Mouse (Mus musculus) left cerebral cortex, adult 2 months (tissue): Measurements from ENCODE around the gene Ror1. TPM values are rescaled to one million over a fixed set of nuclear protein-coding genes. Genes with fewer than 3 reads are reported as not detected.

Experiments used
- DNase-seq, 2 experiments: peaks; one replicate each; pipeline ENCODE4 v3.0.0; 2021 to 2022; ENCODE audit warnings: low spot score in 2 of 2, mixed read lengths in 1 of 2; ENCODE audit errors: extremely low spot score in 1 of 2
- H3K27ac ChIP-seq: fragments of 200-600 bp; 2 replicates; pipeline ENCODE4 v1.8.1; 2022
- H3K4me3 ChIP-seq: fragments of 200-600 bp; 2 replicates; pipeline ENCODE4 v1.8.1; 2022
- CTCF ChIP-seq: fragments of 200-600 bp; IDR thresholded peaks from 2 replicates; pipeline ENCODE4 v1.8.1; 2022; ENCODE audit warnings: antibody characterized with exemption, mild to moderate bottlenecking, moderate library complexity
- intact Hi-C: fragments of 180-260 bp; cut with DNase I; formaldehyde crosslinking; loops from one replicate; pipeline ENCODE4 v1.15.1; 2025
- total RNA-seq, 2 experiments: library from RNA; stranded (reverse); gene quantifications; 2 replicates each; pipeline ENCODE4 v1.2.3; 2021

Gene Ror1
- total RNA-seq, 2 experiments from 2014 or later: 0.72 to 0.86 TPM

DNA sequence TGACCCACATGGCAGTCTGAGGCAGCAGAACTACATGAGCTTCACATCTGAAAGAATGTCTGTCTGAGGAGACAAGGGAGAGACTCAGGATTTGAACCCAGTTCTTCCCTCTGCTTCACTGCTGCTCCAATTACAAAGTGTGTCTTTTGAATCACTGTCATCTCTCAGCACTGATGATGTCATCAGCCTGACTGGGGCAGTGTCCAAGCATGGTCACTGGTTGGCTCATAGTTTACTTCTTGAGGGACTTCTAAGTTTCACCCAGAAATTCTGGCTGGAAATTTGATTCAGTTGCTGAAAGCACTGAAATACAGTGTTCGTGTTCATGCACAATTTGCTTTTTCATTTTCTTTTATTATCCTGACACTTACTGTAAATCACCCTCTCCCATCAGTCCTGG is 219.5 kb downstream of the Ror1 start:
- H3K27ac ChIP-seq: no peak overlapping the region

DNA sequence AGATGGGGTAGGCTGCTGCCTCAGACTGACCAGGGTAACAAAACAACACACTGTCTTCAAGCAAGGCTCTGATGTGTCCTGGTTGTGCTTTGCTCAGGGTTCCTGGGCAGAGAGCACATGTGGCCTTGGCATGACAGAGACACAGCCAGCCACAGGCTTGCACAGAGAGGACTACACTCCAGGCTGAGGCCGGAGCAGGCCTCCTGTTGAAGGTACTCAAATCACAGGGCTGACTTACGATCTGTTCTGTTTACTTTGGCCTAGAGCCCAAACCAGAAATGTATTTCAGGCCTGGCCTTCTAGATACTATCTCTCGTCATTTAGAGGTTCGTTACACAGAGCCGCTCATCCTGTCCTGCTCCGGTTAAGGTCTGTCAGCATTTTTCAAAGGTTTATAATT is 226.2 kb downstream of the Ror1 start:
- TF ChIP-seq CTCF: no peak
- intact Hi-C loops: no loop called here
- H3K4me3 ChIP-seq: no peak overlapping the region
- H3K27ac ChIP-seq: no peak overlapping the region
- DNase-seq: no peak

More for the DNA sequence above, 219.5 kb downstream of the Ror1 start:
- TF ChIP-seq CTCF: no peak
- DNase-seq: no peak
- no peak overlapping the region for H3K4me3 ChIP-seq
- intact Hi-C loops: no loop called here

DNA sequence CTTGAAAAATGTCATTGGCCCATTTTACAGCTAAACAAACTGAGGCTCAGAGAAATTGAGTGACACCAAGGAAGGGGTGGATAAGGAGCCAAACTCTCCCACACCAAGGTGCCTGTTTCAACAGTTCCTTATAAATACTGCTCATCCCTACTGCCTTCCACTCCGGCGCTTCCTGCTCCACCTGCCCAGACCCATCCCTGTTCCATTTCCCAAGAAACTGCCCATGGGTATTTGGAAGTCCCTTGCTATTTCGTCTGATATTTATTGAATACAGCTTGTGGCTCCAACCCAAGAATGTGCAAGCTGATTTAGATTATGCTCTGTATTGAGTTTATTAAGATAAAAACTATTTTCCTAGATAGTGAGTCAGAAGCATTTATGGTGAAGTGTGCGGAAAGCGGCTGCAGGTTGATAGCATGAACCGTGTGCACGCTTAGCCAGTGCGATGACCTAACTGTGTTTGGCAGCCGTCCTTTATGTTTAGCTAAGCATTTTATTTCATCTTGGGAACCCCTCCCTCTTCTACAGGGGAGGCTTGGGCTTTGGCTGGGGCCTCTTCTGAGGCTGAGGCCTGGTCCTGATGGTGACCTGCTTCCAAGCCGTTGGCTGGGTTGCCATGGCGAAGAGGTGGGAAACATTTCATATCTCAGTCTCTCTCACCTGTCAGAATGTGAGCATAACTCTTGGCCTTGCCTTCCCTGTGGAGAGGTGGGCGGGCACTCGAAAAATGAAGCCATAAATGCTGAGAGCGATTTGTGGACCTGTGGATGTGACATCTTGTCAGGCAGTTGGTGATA is 229.3 kb downstream of the Ror1 start:
- H3K27ac ChIP-seq: no peak overlapping the region
- H3K4me3 ChIP-seq: no peak overlapping the region
- TF ChIP-seq CTCF: no peak
- intact Hi-C loops: no loop called here
- DNase-seq: no peak

DNA sequence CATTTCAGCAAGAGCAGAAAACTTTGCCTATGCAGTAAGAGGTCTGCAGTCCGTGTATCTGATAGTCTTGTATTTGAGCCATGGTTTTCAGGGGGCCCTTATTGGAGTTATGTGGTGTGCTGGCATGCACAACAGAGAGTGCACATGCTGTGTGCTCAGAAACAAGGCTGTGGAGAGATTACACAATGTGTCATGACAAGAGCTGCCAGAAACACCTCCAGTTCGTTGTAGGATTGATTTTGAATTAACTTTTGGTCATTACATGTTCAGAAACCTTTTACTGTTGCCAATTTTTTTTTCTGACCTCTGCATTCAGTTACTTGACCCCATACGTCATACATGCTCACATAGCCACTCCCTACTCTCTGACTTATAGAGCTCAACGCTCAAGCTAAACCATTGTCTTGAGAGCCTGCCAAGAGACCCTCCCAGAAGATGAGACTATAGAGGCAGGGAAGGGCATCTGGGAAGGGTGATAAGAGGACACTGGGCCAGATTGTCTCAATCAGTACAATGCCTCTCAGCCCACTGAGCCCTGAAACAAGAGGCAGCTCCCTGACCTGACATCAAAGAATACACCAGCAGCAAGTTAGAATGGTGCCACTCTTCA is 232.9 kb downstream of the Ror1 start:
- intact Hi-C loops: no loop called here
- TF ChIP-seq CTCF: no peak
- Histone ChIP-seq H3K4me3 (no peak overlapping the region), H3K27ac (no peak overlapping the region)
- DNase-seq: no peak

DNA sequence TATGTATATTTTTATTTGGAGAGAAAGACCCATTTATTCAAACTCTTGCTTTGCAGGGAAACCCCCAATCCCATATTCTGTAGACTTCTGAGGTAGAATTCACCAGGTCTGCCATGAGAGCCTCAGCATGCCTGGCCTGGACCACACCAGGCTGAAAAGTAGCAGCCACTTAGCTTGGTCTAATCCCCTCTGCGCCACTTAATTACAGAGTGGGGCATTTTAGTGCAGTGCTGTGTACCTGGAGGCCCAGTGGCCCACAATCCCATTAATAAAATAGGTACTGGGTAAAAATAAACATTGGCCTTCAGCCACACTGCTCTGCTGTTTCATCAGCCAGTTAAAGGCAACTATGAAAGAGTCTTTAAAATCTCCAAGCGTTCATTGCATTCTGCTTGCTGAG is 239.6 kb downstream of the Ror1 start:
- no peak for TF ChIP-seq CTCF
- DNase-seq: no peak

DNA sequence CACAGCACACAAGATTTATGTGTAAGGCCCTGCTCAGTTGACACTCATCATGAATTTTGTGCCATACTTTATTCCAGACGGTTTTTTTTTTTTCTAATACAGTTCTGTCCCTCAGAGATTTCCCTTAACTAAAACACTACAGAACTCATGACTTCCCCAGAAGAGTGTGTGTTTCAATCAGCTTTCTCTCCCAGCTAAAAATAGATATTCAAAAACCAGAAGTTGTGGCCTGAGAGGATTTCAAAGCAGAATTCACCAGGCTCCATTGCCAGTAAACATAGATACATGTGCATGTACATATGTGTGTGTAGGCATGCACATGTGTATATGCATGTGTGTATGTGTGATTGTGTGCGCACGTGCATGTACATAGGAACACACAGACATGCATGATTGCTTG is 252.2 kb downstream of the Ror1 start:
- no peak for TF ChIP-seq CTCF
- intact Hi-C loops: no loop called here
- no peak overlapping the region for H3K27ac ChIP-seq
- no peak overlapping the region for H3K4me3 ChIP-seq
- DNase-seq: no peak

More for the DNA sequence above, 239.6 kb downstream of the Ror1 start:
- H3K4me3 ChIP-seq: no peak overlapping the region
- intact Hi-C loops: no loop called here
- H3K27ac ChIP-seq: no peak overlapping the region

DNA sequence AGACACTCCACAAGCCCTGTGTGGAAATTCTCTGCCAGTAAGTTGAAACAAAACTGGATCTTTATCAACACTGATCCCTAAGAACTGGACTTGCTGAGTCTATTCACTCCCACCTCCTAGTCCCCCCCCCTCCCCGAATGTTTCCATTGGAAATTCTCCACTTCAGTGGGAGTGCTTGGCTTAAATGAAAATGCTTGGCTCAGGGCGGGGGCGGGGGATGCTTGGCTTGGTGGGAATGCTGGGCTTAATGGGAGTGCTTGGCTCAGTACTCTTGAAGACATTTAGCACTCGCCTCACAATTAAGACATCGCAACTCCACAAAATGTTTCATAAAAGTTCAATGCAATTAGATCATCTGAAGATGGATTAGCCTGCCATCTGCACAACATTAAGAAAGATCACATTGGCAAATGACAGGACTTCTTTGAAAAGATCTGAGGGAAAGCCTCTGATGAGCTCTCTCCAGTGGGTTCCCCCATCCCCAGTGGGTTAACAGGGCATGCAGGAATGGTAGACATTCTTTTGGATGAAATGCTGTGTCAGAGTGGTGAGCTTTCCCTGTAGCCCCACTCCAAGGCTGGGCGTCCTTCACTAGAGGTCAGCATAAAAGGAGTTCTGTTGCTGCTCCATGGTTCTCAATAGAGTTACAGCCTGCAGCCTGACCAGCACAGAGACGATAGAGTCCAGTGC is 254.7 kb downstream of the Ror1 start:
- no peak overlapping the region for H3K4me3 ChIP-seq
- no peak for TF ChIP-seq CTCF
- DNase-seq: no peak
- intact Hi-C loops: no loop called here
- H3K27ac ChIP-seq: no peak overlapping the region

DNA sequence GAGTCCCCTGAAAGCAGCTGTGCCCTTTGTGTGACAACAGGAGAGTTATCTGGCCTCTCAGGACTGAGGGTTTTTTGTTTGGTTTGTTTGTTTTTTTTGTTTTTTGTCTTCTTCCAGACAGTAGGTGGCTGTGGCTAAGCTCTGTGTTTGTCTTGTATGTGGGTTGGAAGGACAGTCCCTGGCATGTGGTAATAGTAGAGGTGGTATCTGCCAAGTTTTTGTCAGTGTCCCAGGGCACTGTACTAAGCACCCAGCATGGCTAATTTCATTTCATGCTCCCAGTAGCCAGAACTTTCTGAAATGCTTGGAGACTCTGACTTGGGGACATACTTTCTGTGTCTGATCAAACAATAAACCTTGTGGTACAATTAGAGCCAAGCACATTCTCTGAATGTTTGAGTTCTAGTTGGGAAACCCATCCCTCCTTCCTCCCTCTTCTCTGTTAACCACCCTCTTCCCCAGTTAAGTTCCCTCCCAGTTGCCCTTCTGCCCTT is 256.3 kb downstream of the Ror1 start:
- no peak for TF ChIP-seq CTCF

DNA sequence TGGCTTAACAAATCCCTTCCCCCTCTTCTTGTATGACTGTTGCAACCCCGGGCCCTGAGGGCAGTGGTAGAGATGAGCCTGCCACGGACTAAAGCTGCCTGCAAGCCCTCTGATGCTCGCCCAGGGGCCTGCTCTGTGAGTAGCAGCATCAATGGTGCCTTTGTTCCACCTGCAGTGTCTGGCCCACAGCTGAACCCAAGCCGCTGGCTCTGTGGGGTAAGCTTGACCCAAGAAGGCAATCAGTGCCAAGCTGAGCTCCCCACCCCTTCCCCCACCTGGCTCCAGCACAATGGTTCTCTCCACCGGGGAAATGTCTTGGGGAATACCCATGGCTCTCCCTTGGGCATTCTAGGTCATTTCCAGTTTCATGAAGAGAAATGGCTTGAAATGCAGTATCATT is 260.0 kb downstream of the Ror1 start:
- intact Hi-C loops: no loop called here
- no peak for TF ChIP-seq CTCF
- no peak for DNase-seq
- H3K27ac ChIP-seq: no peak overlapping the region
- H3K4me3 ChIP-seq: no peak overlapping the region

More for the DNA sequence above, 256.3 kb downstream of the Ror1 start:
- H3K4me3 ChIP-seq: no peak overlapping the region
- no peak for DNase-seq
- intact Hi-C loops: no loop called here
- no peak overlapping the region for H3K27ac ChIP-seq

DNA sequence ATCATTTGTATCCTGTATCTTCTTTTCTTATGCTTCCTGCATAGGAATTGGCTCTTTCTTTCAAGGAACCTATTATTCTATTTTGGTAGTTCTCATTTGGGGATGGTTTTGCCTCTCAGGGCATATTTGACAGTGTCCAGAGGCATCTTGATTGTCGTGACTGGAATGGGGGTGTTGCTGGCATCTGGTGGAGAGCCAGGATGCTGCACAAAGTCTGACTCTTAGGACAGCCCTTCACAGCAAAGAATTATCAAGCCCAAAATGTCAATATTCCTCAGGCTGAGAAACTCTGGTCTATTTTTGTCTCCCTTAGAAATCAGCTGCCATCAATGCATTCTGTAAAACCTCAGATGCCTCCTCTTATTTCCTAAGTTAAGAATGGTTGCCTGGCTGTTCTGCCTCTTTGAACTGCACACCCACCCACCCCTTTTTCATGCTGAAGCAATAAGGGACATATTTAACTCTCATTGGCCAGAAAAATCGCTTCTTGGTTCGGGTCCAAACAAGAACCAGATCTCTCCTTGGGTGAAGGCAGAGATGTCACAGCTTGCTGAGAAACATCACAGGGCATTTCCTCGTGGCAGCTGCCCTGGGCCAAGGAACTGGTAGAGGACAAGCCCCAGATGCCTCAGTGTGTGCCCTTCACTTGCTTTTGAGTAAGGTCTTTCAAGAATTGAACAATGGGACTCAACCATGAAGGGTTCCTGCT is 262.4 kb downstream of the Ror1 start:
- Histone ChIP-seq H3K27ac (no peak overlapping the region), H3K4me3 (no peak overlapping the region)
- no peak for DNase-seq
- TF ChIP-seq CTCF: no peak
- intact Hi-C loops: no loop called here

DNA sequence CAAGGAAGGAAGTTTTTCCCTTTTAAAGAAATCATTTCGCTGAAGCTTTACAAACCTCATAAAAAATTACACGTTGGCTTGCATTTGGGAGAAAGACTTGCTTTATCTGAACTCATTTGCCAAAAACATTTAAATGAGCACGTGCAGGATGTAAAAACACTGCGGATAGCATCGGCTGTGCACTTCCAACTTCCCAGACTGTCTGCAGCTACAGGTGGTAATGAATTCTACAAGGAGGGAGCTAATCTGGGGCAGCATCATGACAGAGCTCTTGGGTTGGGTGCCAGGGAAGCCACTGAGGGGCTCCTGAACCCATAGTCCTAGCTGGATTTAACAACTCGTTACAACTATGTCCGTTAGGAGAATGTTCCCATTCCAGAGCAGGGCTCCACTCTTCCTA is 268.1 kb downstream of the Ror1 start:
- intact Hi-C loops: no loop called here
- no peak for TF ChIP-seq CTCF
- no peak for DNase-seq
- Histone ChIP-seq H3K27ac (no peak overlapping the region), H3K4me3 (no peak overlapping the region)

DNA sequence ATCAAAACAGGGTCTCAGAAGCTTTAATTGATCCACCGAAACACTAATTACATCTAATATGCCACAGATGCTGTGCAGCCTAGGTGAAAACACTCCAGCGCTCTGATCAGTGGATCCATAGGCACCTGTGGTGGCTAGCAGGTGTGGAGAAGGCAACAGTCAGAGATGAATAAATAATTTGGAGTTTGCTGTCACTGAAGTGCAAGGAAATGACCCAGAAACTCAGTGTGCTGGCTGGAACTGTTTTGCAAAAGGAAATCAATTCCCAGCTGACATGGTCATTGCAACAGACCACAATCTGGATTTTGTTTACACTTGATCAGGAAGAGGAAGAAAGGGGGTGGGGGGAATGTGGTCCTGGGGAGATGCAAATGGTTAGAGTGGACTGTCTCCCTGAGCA is 273.1 kb downstream of the Ror1 start:
- no peak overlapping the region for H3K4me3 ChIP-seq
- DNase-seq: no peak
- TF ChIP-seq CTCF: no peak
- intact Hi-C loops: no loop called here
- no peak overlapping the region for H3K27ac ChIP-seq
